Mouse (Mus musculus) neutrophil, adult 5-6 weeks (primary cell): Measurements from ENCODE around the gene Adamts3. TPM values are rescaled to one million over a fixed set of nuclear protein-coding genes. Genes with fewer than 3 reads are reported as not detected.

Experiments
- ATAC-seq: fragments of 151-379, 151-347 bp; 2 replicates; pipeline ENCODE4 v1.8.0; 2017; ENCODE audit warnings: mild to moderate bottlenecking, moderate TSS enrichment; ENCODE audit not compliant: insufficient number of reproducible peaks, poor library complexity, low FRiP score, severe bottlenecking; ENCODE audit errors: extremely low read depth
- total RNA-seq: library from RNA; stranded (forward); fragments of 200-1000 nt; gene quantifications from 2 replicates; pipeline ENCODE4 v1.2.3, GENCODE M21; 2017

The Adamts3 gene
- total RNA-seq, 1 experiment from 2014 or later, result not detected

GRCm38 (mm10) chr5:89839627-89840026, 43.5 kb downstream of the Adamts3 start:
- no peak for ATAC-seq

- no peak for ATAC-seq
Measured at GRCm38 (mm10) chr5:89821175-89821574, 62.0 kb downstream of the Adamts3 start.

DNA sequence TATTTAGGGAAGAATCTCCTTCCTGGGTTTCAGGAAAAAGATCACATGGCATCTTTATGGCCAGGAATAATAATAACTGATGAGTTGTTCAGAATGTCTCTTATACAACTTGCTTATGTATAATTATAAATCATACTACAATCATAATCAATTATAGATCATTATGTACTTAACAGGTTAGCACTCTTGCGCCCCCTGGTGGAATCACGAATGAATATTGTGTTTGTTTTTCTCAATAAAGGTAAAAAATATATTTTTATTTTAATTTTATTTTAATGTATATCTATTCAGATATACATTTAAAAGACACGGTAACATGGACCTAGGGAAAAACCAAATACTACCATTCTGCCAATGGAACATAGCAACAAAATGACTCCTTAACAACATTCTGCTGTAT, 63.6 kb downstream of the Adamts3 start:
- ATAC-seq, result no peak

DNA sequence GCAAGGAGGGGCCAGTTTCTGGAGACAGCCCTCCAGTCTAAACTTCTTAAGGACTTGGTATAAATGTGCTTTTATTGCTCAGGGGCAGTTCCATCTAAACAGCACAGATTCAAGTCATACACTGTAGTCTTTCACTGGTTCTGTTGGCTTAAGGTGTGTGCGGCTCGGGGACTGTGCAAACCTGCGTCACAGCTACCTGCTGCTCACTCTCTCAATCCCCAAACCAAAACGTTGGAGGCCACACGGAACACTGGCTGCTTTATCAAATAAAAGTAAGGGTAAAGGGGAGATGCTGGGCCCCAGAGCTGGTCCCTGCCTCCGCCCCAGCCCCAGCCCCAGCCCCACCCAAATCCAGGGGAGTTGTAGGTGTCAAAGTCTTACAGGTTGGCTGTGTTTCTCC, 66.5 kb downstream of the Adamts3 start:
- no peak for ATAC-seq

GRCm38 (mm10) chr5:89814552-89814951, 68.6 kb downstream of the Adamts3 start:
- no peak for ATAC-seq

DNA sequence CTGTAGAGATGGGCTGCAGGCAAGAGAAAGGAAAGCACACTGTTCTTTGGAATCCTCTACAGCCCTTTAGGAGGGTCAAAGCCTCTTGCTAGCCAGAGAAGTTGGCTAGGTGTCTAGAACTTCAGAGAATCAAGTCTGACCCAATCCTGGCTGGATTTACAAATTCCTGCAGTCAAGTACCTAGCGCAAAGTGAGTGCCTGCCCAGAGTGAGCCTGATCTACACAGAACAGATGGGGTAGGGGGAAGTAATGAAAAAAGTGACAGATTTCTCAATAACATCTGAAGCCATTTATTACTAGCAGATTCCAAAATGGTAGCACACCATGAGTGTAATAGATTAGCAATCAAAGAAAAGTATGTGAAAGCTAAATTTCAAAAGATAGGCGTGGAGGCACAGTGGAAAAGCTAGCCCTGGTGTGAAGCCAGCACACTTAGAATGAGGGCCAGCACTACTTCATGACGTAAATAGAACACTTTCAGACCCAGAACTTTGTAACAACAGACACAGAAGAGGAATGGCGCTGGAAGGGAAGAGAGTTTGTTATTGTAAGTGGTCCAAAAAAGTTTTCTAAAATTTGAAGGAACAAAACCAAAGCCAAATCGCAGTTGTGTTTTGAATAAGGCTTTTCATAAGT, 82.8 kb downstream of the Adamts3 start:
- no peak for ATAC-seq

DNA sequence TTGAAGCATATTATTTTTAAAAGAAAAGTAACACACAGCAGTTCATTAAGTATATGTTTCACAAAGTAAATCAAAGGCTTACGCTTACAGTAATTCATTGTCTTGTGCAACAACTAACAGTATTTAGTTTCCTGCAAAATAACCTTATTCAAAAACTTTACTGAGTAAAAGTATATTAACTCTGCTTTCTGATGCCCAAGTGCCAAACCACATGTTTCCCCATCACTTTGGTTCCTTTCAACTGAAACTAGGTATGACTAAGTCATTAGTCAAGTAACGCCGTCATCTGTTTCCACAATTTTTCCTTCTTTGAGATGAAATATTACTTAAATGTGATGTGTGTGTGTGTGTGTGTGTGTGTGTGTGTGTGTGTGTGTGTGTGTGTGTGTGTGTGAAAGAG, 89.4 kb downstream of the Adamts3 start:
- ATAC-seq, result no peak

GRCm38 (mm10) chr5:89784635-89785034, 98.5 kb downstream of the Adamts3 start:
- ATAC-seq, result no peak

DNA sequence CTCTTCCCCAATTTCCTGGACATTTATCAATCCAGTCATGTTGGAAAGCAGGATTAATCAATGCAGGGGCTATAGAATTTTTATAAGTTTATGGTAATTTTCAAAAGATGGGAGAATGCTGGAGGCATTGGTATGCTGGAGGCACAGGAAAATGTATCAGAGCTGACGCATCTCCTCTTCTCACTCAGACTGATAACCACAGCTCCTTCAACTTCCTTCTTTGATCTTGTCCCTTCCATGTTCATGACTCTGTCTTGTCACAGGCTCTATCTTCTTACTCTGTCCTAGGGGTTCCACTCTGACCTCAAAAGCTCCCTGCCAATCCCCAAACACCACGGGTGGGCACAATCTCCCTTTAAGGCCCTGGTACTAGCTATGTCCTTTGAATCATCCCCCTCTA, 103.3 kb downstream of the Adamts3 start:
- ATAC-seq, result no peak

GRCm38 (mm10) chr5:89778610-89779009, 104.5 kb downstream of the Adamts3 start:
- no peak for ATAC-seq

DNA sequence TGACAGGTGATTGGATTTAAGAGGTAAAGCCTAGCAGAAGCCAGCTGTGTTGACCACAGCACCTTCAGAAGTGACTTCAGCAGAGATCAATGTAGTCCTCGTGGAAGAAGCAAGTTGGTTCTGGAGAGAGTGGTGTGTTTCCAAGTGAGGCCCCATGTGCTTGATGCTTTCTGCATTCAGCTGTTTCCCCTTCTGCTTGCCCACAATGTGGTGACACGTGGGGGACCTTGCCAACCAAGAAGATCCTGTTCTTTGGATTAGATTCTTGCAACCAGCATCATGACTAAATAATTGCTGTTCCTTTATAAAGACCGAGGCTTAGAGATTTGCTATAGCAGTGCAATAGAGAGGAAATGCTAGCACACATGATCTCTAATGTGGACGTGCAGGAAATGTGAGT, 105.7 kb downstream of the Adamts3 start:
- no peak for ATAC-seq

DNA sequence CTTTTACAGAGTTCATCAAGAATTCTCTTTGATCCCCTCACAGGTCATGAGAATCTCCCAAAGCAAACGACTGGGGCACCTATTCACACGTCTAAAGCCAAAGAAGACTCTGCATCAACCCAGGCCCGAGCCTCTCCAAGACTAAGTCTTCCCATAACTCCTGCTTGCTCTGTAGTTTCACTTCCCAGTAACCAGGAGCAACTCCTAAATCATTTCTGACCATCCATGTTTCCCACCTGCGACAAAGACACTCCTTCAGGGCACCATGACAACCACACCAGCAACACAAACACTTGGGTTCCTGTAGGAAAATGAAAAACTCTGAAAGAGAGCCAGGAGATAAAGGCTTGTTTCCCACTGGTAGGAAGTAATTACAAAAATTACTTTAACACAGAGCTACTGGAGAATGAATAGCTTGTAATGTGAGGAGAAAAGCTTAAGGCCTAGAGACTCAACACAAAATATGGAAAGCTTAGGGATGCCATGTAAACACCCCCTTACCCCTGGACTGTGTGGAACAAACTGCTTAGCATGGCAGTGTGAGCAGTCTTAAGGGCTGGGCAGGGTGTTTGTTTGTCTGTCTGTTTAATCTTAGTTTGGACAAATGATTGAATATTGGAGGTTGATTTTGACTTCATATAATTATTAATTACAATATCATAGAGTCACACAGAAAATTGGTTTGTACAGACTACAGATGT, 112.3 kb downstream of the Adamts3 start:
- no peak for ATAC-seq

DNA sequence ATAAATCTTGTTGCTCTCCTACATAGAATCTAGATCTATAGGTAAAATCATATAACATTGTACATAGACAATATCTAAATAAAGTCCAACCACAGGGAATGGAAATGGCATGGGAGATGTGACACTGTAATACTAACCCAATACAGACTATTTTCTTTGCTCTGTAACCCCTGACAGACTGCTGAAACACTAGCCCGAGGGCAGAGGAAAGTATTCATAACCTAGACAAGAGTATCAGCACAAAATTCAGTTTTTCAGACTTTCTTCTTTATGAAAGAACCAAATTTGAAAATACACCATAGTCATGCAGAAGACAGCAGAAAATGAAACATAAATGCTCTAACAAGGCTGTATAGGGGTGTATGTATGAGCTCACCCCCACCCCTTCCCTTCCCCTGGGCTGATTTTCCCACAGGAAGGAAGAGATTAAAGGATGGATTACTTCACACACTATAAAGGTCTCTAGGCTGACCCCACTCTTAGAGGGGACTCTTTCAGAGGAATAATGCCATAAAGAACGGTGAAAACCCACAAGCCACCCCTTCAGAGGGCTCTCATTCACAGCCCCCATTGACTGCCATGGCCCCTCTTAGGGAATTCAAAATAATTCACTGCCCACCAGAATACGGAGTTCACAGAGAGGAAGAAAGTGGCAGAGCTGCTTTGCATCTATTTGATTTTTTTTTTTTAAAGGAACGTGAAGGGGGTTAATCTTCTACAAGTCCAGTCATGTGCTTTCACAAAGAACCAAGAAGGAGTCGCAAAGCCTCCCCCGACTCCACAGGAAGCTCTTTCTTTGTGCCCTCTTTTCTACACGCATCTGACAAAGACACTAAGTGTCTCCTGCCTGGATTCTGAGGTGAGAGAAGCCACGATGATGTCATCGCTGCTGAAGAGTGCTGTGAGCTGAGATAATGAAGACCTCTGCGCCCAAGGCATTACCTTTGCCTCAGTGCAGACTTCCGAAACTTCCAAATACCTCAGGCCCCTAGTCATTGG, 119.6 kb downstream of the Adamts3 start:
- no peak for ATAC-seq

DNA sequence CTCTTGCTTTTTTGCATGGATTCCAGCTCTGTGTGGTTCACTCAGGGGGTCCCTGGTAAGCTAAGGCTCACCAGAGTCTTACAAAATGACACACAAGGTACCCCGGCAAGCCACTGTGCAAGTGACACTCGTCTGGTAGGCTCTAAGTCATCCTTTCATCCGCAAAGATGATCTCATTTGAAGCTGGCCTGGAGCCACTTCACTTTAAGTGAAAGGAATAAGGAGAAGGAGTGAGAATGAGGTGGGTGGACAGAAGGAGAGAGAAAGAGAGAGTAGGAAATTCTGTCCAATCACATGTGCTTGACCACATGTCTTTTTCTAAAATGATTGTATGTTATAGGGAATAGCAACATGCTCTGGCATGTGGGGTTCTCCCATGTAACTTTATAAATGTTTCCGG, 122.8 kb downstream of the Adamts3 start:
- ATAC-seq, result no peak

GRCm38 (mm10) chr5:89751836-89752235, 131.3 kb downstream of the Adamts3 start:
- ATAC-seq, result no peak

- ATAC-seq, result no peak
Measured at GRCm38 (mm10) chr5:89748185-89748884, 134.8 kb downstream of the Adamts3 start.

- no peak for ATAC-seq
Measured at GRCm38 (mm10) chr5:89747149-89747659, 135.9 kb downstream of the Adamts3 start.

DNA sequence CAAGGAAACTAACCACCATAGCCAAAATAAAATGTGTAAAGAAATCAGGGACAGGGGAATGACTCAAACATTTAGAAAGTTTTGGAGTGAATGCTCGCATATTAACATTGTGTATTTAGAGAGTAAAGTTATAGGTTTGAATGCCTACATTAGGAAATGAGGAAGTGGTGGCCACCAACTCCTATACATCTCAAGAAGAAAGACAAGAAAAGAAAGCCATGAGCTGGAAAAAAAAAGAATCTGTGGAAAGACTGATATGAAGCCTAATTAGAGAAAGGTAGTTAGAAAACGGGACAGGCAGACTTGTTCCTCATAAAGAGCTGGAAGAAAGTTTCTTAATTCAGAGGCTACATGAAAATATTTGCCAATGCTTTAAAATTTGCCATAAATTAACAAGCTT, 138.0 kb downstream of the Adamts3 start:
- ATAC-seq, result no peak

DNA sequence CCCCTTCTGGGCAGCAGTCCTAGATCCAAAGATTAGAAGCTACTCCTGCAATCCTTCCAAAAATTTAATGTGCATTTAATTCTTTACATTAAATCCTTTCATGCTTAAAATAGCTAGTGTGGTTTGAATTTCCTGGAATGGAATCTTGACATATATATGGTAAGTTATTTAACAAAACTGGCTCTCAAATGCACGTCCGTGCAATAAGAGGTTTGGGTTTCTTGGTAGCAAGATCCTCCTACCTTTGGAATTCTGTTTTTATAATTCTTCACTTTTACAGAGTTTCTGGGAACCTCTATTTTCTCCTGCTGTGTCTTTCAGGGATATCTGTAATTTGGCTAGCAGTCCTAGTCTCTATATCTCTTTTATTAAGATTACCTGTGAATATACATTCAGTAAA, 148.4 kb downstream of the Adamts3 start:
- no peak for ATAC-seq
